Mouse (Mus musculus) neural tube, postnatal 0 days (tissue): ENCODE data around the gene Erp29. TPM values are rescaled to one million over a fixed set of nuclear protein-coding genes. Genes with fewer than 3 reads are reported as not detected.

Experiments
- polyA plus RNA-seq: library from polyadenylated mRNA; unstranded; fragments of >200 nt; fragmentation: Nextera tagmentation; extraction: Ambion mirVana; gene quantifications from 2 replicates; pipeline ENCODE4 v1.2.1, GENCODE M21; 2015

Gene Erp29
- polyA plus RNA-seq, result 178 and 197 TPM in 2 replicates

GRCm38 (mm10) chr5:121452026-121452869 lies at the start of gene Erp29:
Gene Erp29 (minus strand): TSS chr5:121452506.

GRCm38 (mm10) chr5:121451644-121452025 lies 671 bp downstream of the Erp29 start, which contains the start of gene Tmem116:
Gene Tmem116 (plus strand): TSS chr5:121451893.

GRCm38 (mm10) chr5:121397187-121398145 lies 54.8 kb downstream of the Erp29 start, which contains the start of gene Naa25:
Gene Naa25 (plus strand): TSS chr5:121397936.

GRCm38 (mm10) chr5:121385461-121386119 lies 66.7 kb downstream of the Erp29 start, which contains the start of gene Trafd1:
Gene Trafd1 (minus strand): TSS chr5:121385632.

Other genes starting within 250 kb of the Erp29 start
- gene Rpl6, start 248.0 kb downstream of the Erp29 start, polyA plus RNA-seq, result 338 and 358 TPM in 2 replicates
- gene Hectd4, start 232.3 kb downstream of the Erp29 start, polyA plus RNA-seq, result 15.1 and 23.3 TPM in 2 replicates
- gene Trafd1, start 66.9 kb downstream of the Erp29 start, polyA plus RNA-seq, result 85.2 and 96.9 TPM in 2 replicates
- 41.6 and 46.4 TPM in 2 replicates for gene Naa25, start 54.6 kb downstream of the Erp29 start, polyA plus RNA-seq
- 2.5 and 2.7 TPM in 2 replicates for gene Tmem116, start 613 bp downstream of the Erp29 start, polyA plus RNA-seq
- not detected in 2 replicates for gene Adam1b, start 50.9 kb upstream of the Erp29 start, polyA plus RNA-seq
- 1.8 and 2.4 TPM in 2 replicates for gene Adam1a, start 93.0 kb upstream of the Erp29 start, polyA plus RNA-seq
- not detected in 2 replicates for gene Gm42878, start 93.0 kb upstream of the Erp29 start, polyA plus RNA-seq
- gene Mapkapk5, start 93.4 kb upstream of the Erp29 start, polyA plus RNA-seq, result 52.9 and 61.8 TPM in 2 replicates
- 145 and 157 TPM in 2 replicates for gene Aldh2, start 141.3 kb upstream of the Erp29 start, polyA plus RNA-seq
- gene Acad12, start 166.4 kb upstream of the Erp29 start, polyA plus RNA-seq, result 1.7 and 1.9 TPM in 2 replicates
- 1.2 and 1.7 TPM in 2 replicates for gene Acad10, start 208.0 kb upstream of the Erp29 start, polyA plus RNA-seq
- 35.0 and 36.5 TPM in 2 replicates for gene Brap, start 208.1 kb upstream of the Erp29 start, polyA plus RNA-seq